Mouse (Mus musculus): Measurements from ENCODE around the gene Dstn. TPM values are rescaled to one million over a fixed set of nuclear protein-coding genes. Genes with fewer than 3 reads are reported as not detected.

Dstn gene
- 409 and 455 TPM in 2 replicates for total RNA-seq (2014; rRNA removed)
- 497 and 512 TPM in 2 replicates for polyA plus RNA-seq (2015; fragmentation: Nextera tagmentation; extraction: Ambion mirVana)

GRCm38 (mm10) chr2:143914760-143915599 lies at the start of gene Dstn:
Gene Dstn (plus strand): TSS chr2:143915320.
- Histone ChIP-seq H3K4me2 (ENCODE audit: low read depth) (peak within 1 kb of the TSS; percentile 70), H3K27me3 (ENCODE audit: insufficient read depth, low read length) (no peaks in the 10 kb centered on the region), H3K36me3 (ENCODE audit: insufficient read depth) (no peaks in the 10 kb centered on the region), H3K27ac (ENCODE audit: low read depth, low read length) (peak within 1 kb of the TSS; percentile 96), H3K4me1 (ENCODE audit: insufficient read depth) (peaks cover 30% of the 10 kb centered on the region), H3K9ac (peak within 1 kb of the TSS; percentile 98), H3K4me3 (ENCODE audit: low read depth, low read length) (peak within 1 kb of the TSS; percentile 81), H3K9me3 (ENCODE audit: low read length) (no peaks in the 10 kb centered on the region)
- ATAC-seq (peak; percentile 96), DNase-seq (peak; percentile 97)
- 1% methylated on average over 70 of the region's 71 CpGs for WGBS
- no peak for TF ChIP-seq CTCF (IDR thresholded peaks at IDR 0.05; ENCODE audit: low read depth)

- ATAC-seq = peak; percentile 75
- Histone ChIP-seq H3K4me3 (ENCODE audit: low read depth, low read length) (no peak overlapping the region), H3K27ac (ENCODE audit: low read depth, low read length) (no peak overlapping the region), H3K9ac (no peak overlapping the region), H3K4me2 (ENCODE audit: low read depth) (no peak overlapping the region), H3K4me1 (ENCODE audit: insufficient read depth) (no peaks in the 10 kb centered on the region), H3K36me3 (ENCODE audit: insufficient read depth) (no peaks in the 10 kb centered on the region), H3K9me3 (ENCODE audit: low read length) (no peaks in the 10 kb centered on the region), H3K27me3 (ENCODE audit: insufficient read depth, low read length) (no peaks in the 10 kb centered on the region; the same call in 1 of the 2 replicates)
- 3% methylated on average over 6 of the region's 6 CpGs for WGBS
- peak; percentile 86 for DNase-seq
- TF ChIP-seq CTCF (IDR thresholded peaks at IDR 0.05; ENCODE audit: low read depth) = peak; percentile 98
These were observed 47.8 kb upstream of the Dstn start for GRCm38 (mm10) chr2:143867326-143867725.

- DNase-seq = no peak
These were observed 44.0 kb upstream of the Dstn start for GRCm38 (mm10) chr2:143870936-143871688.

GRCm38 (mm10) chr2:143876026-143876425 lies 39.1 kb upstream of the Dstn start:
- H3K27me3 ChIP-seq (ENCODE audit: insufficient read depth, low read length) = no peaks in the 10 kb centered on the region
- 63% methylated on average over 1 of the region's 1 CpGs for WGBS

More at GRCm38 (mm10) chr2:143870936-143871688, 44.0 kb upstream of the Dstn start:
- H3K27ac ChIP-seq (ENCODE audit: low read depth, low read length) = no peak overlapping the region
- H3K9me3 ChIP-seq (ENCODE audit: low read length) = no peaks in the 10 kb centered on the region
- ATAC-seq = no peak
- no peaks in the 10 kb centered on the region for H3K27me3 ChIP-seq (ENCODE audit: insufficient read depth, low read length)
- no peak overlapping the region for H3K9ac ChIP-seq
- 77% methylated on average over 10 of the region's 10 CpGs for WGBS
- H3K36me3 ChIP-seq (ENCODE audit: insufficient read depth) = no peaks in the 10 kb centered on the region
- H3K4me3 ChIP-seq (ENCODE audit: low read depth, low read length) = no peak overlapping the region
- TF ChIP-seq CTCF (IDR thresholded peaks at IDR 0.05; ENCODE audit: low read depth) = no peak
- H3K4me1 ChIP-seq (ENCODE audit: insufficient read depth) = no peaks in the 10 kb centered on the region
- H3K4me2 ChIP-seq (ENCODE audit: low read depth) = no peak overlapping the region

GRCm38 (mm10) chr2:143876929-143877632 lies 38.0 kb upstream of the Dstn start:
- peak; percentile 10 for DNase-seq
- 0 out of 2 replicates have a peak, but pooled peaks have one; percentile 25 for TF ChIP-seq CTCF (IDR thresholded peaks at IDR 0.05; ENCODE audit: low read depth)
- Histone ChIP-seq H3K9ac (no peak overlapping the region), H3K27ac (ENCODE audit: low read depth, low read length) (no peak overlapping the region), H3K4me2 (ENCODE audit: low read depth) (no peak overlapping the region), H3K9me3 (ENCODE audit: low read length) (no peaks in the 10 kb centered on the region), H3K36me3 (ENCODE audit: insufficient read depth) (no peaks in the 10 kb centered on the region), H3K27me3 (ENCODE audit: insufficient read depth, low read length) (no peaks in the 10 kb centered on the region), H3K4me1 (ENCODE audit: insufficient read depth) (no peaks in the 10 kb centered on the region), H3K4me3 (ENCODE audit: low read depth, low read length) (no peak overlapping the region)
- 70% methylated on average over 4 of the region's 4 CpGs for WGBS
- no peak for ATAC-seq

More at GRCm38 (mm10) chr2:143876026-143876425, 39.1 kb upstream of the Dstn start:
- TF ChIP-seq CTCF (IDR thresholded peaks at IDR 0.05; ENCODE audit: low read depth) = no peak
- Histone ChIP-seq H3K4me2 (ENCODE audit: low read depth) (no peak overlapping the region), H3K36me3 (ENCODE audit: insufficient read depth) (no peaks in the 10 kb centered on the region), H3K4me1 (ENCODE audit: insufficient read depth) (no peaks in the 10 kb centered on the region), H3K4me3 (ENCODE audit: low read depth, low read length) (no peak overlapping the region), H3K9me3 (ENCODE audit: low read length) (no peaks in the 10 kb centered on the region), H3K9ac (no peak overlapping the region), H3K27ac (ENCODE audit: low read depth, low read length) (no peak overlapping the region)
- no peak for ATAC-seq
- no peak for DNase-seq

- H3K9ac ChIP-seq = no peak overlapping the region
- no peak for DNase-seq
- no peaks in the 10 kb centered on the region for H3K27me3 ChIP-seq (ENCODE audit: insufficient read depth, low read length)
- ATAC-seq = no peak
- no peaks in the 10 kb centered on the region for H3K36me3 ChIP-seq (ENCODE audit: insufficient read depth)
- no peak for TF ChIP-seq CTCF (IDR thresholded peaks at IDR 0.05; ENCODE audit: low read depth)
- H3K9me3 ChIP-seq (ENCODE audit: low read length) = no peaks in the 10 kb centered on the region
- H3K27ac ChIP-seq (ENCODE audit: low read depth, low read length) = no peak overlapping the region
- WGBS = 87% methylated on average over 6 of the region's 6 CpGs
- no peaks in the 10 kb centered on the region for H3K4me1 ChIP-seq (ENCODE audit: insufficient read depth)
- no peak overlapping the region for H3K4me3 ChIP-seq (ENCODE audit: low read depth, low read length)
- H3K4me2 ChIP-seq (ENCODE audit: low read depth) = no peak overlapping the region
These were observed 35.8 kb upstream of the Dstn start for GRCm38 (mm10) chr2:143879311-143879710.
